Mouse (Mus musculus): ENCODE data around the gene Tspan18. TPM values are rescaled to one million over a fixed set of nuclear protein-coding genes. Genes with fewer than 3 reads are reported as not detected.

Tspan18 gene
- polyA plus RNA-seq, 1 experiment = 10.6 TPM

- no peaks in the 10 kb centered on the region for H3K4me1 ChIP-seq (ENCODE audit: control insufficient read depth, insufficient read depth, insufficient read length)
- 73% methylated on average over 9 of the region's 9 CpGs for WGBS
- TF ChIP-seq CTCF (IDR thresholded peaks at IDR 0.05; ENCODE audit: extremely low read depth, insufficient read depth, insufficient read length, insufficient replicate concordance) (no peak), POLR2A (IDR thresholded peaks at IDR 0.05; ENCODE audit: low read depth, low read length) (no peak)
- no peak overlapping the region for H3K4me3 ChIP-seq (ENCODE audit: extremely low read depth, insufficient read depth, insufficient read length)
- DNase-seq (ENCODE audit: low read depth in 1 of 2, low spot score in 2 of 2) = no peak
- H3K27me3 ChIP-seq (ENCODE audit: control insufficient read depth, insufficient read depth, low read length) = no peaks in the 10 kb centered on the region
- H3K36me3 ChIP-seq (ENCODE audit: control insufficient read depth, insufficient read depth, low read length) = no peaks in the 10 kb centered on the region
- no peak overlapping the region for H3K27ac ChIP-seq (ENCODE audit: insufficient read depth, low read length)
These were observed 81.9 kb downstream of the Tspan18 start for GRCm38 (mm10) chr2:93252356-93252755.

GRCm38 (mm10) chr2:93250611-93251010 is 83.7 kb downstream of the Tspan18 start:
- TF ChIP-seq POLR2A (IDR thresholded peaks at IDR 0.05; ENCODE audit: low read depth, low read length) (no peak), CTCF (IDR thresholded peaks at IDR 0.05; ENCODE audit: extremely low read depth, insufficient read depth, insufficient read length, insufficient replicate concordance) (no peak)
- Histone ChIP-seq H3K36me3 (ENCODE audit: control insufficient read depth, insufficient read depth, low read length) (no peaks in the 10 kb centered on the region), H3K4me1 (ENCODE audit: control insufficient read depth, insufficient read depth, insufficient read length) (no peaks in the 10 kb centered on the region), H3K27me3 (ENCODE audit: control insufficient read depth, insufficient read depth, low read length) (no peaks in the 10 kb centered on the region), H3K27ac (ENCODE audit: insufficient read depth, low read length) (no peak overlapping the region), H3K4me3 (ENCODE audit: extremely low read depth, insufficient read depth, insufficient read length) (no peak overlapping the region)
- DNase-seq (ENCODE audit: low read depth in 1 of 2, low spot score in 2 of 2) = no peak
- 92% methylated on average over 7 of the region's 7 CpGs for WGBS

DNA sequence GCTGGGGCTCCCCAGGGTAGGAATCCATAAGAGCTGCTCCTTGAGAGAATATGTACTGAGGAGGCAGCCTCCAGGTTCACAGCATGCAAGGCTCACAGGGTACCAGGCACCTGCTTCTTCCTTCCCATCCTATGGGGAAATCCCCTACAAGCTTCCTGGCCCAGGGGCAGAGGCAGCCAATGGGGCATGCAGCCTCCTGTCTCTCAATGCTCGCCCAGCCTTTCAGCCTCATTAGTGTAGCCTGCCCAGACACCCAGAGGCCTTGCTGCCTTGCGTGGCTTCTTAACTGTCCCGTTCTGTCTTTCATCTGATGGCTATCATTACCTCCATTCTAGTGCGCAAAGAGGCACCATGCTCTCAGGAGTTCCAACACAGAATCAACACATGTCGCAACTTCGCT is 85.2 kb downstream of the Tspan18 start:
- Histone ChIP-seq H3K27ac (ENCODE audit: insufficient read depth, low read length) (no peak overlapping the region), H3K4me3 (ENCODE audit: extremely low read depth, insufficient read depth, insufficient read length) (no peak overlapping the region), H3K36me3 (ENCODE audit: control insufficient read depth, insufficient read depth, low read length) (no peaks in the 10 kb centered on the region), H3K27me3 (ENCODE audit: control insufficient read depth, insufficient read depth, low read length) (no peaks in the 10 kb centered on the region), H3K4me1 (ENCODE audit: control insufficient read depth, insufficient read depth, insufficient read length) (no peaks in the 10 kb centered on the region)
- no peak for DNase-seq (ENCODE audit: low read depth in 1 of 2, low spot score in 2 of 2)
- WGBS = 74% methylated on average over 6 of the region's 6 CpGs
- TF ChIP-seq POLR2A (IDR thresholded peaks at IDR 0.05; ENCODE audit: low read depth, low read length) = no peak
- TF ChIP-seq CTCF (IDR thresholded peaks at IDR 0.05; ENCODE audit: extremely low read depth, insufficient read depth, insufficient read length, insufficient replicate concordance) = no peak

GRCm38 (mm10) chr2:93244090-93244443 is 90.2 kb downstream of the Tspan18 start:
- H3K27me3 ChIP-seq (ENCODE audit: control insufficient read depth, insufficient read depth, low read length) = no peaks in the 10 kb centered on the region
- H3K4me3 ChIP-seq (ENCODE audit: extremely low read depth, insufficient read depth, insufficient read length) = no peak overlapping the region
- DNase-seq (ENCODE audit: low read depth in 1 of 2, low spot score in 2 of 2) = no peak
- H3K27ac ChIP-seq (ENCODE audit: insufficient read depth, low read length) = no peak overlapping the region
- H3K4me1 ChIP-seq (ENCODE audit: control insufficient read depth, insufficient read depth, insufficient read length) = no peaks in the 10 kb centered on the region
- TF ChIP-seq CTCF (IDR thresholded peaks at IDR 0.05; ENCODE audit: extremely low read depth, insufficient read depth, insufficient read length, insufficient replicate concordance) (no peak), POLR2A (IDR thresholded peaks at IDR 0.05; ENCODE audit: low read depth, low read length) (no peak)
- H3K36me3 ChIP-seq (ENCODE audit: control insufficient read depth, insufficient read depth, low read length) = no peaks in the 10 kb centered on the region
- 83% methylated on average over 8 of the region's 8 CpGs for WGBS

DNA sequence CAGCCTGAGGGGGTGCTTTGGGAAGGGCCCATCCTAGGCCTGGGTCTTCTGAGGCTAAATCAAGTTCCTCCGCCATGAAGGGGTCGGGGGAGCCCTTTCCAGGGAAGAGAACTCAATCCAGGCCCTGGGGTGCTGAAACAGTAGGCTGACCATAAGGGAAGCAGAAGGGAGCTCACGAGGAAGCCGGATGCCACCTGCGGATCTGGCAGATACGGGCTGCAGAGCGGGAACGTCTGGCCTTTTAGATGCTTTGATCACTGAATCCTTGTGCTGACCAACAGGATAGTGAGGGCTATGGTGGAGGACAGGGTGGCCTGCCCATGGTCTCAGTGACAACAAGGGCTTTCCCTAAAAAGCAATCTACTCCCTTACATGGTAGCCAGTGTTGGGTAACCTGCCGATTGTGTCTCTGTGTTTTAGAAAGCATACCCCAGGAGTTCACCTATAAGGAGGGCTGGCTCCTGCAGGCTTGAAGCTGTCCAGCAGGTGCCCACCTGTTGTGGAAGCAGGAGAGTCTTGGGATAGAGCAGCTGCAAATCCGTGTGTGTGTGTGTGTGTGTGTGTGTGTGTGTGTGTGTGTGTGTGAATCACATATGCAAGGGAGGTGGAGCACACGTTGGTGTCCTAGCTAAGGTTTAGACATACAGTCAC is 90.7 kb downstream of the Tspan18 start:
- Histone ChIP-seq H3K4me3 (ENCODE audit: extremely low read depth, insufficient read depth, insufficient read length) (no peak overlapping the region), H3K4me1 (ENCODE audit: control insufficient read depth, insufficient read depth, insufficient read length) (no peaks in the 10 kb centered on the region), H3K27ac (ENCODE audit: insufficient read depth, low read length) (no peak overlapping the region), H3K27me3 (ENCODE audit: control insufficient read depth, insufficient read depth, low read length) (no peaks in the 10 kb centered on the region), H3K36me3 (ENCODE audit: control insufficient read depth, insufficient read depth, low read length) (no peaks in the 10 kb centered on the region)
- no peak for DNase-seq (ENCODE audit: low read depth in 1 of 2, low spot score in 2 of 2)
- no peak for TF ChIP-seq POLR2A (IDR thresholded peaks at IDR 0.05; ENCODE audit: low read depth, low read length)
- no peak for TF ChIP-seq CTCF (IDR thresholded peaks at IDR 0.05; ENCODE audit: extremely low read depth, insufficient read depth, insufficient read length, insufficient replicate concordance)
- 90% methylated on average over 11 of the region's 11 CpGs for WGBS

GRCm38 (mm10) chr2:93242166-93242565 is 92.1 kb downstream of the Tspan18 start:
- Histone ChIP-seq H3K36me3 (ENCODE audit: control insufficient read depth, insufficient read depth, low read length) (no peaks in the 10 kb centered on the region), H3K4me3 (ENCODE audit: extremely low read depth, insufficient read depth, insufficient read length) (no peak overlapping the region), H3K4me1 (ENCODE audit: control insufficient read depth, insufficient read depth, insufficient read length) (no peaks in the 10 kb centered on the region), H3K27me3 (ENCODE audit: control insufficient read depth, insufficient read depth, low read length) (no peaks in the 10 kb centered on the region), H3K27ac (ENCODE audit: insufficient read depth, low read length) (no peak overlapping the region)
- 87% methylated on average over 5 of the region's 5 CpGs for WGBS
- no peak for DNase-seq (ENCODE audit: low read depth in 1 of 2, low spot score in 2 of 2)
- no peak for TF ChIP-seq POLR2A (IDR thresholded peaks at IDR 0.05; ENCODE audit: low read depth, low read length)
- no peak for TF ChIP-seq CTCF (IDR thresholded peaks at IDR 0.05; ENCODE audit: extremely low read depth, insufficient read depth, insufficient read length, insufficient replicate concordance)

DNA sequence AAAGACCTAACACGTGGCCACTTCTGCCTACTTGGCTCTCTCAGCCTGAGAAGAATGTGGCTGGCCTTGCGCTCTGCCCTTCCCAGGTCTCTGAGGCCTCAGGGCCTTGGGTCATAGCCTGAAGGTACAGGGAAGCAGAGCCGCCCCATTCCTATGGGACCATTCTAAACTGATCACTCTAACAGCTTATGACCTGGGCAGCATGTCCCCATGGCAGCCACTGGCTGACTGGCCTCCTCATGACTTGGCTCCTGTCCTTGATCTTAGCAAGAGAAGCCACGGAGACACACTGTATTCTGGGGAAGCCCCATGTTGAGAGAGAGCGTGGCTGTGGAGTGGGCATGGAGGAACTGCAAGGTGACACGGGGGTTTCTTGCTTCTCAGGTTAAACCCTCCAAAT is 95.4 kb downstream of the Tspan18 start:
- Histone ChIP-seq H3K27me3 (ENCODE audit: control insufficient read depth, insufficient read depth, low read length) (no peaks in the 10 kb centered on the region), H3K27ac (ENCODE audit: insufficient read depth, low read length) (no peak overlapping the region), H3K4me1 (ENCODE audit: control insufficient read depth, insufficient read depth, insufficient read length) (no peaks in the 10 kb centered on the region), H3K4me3 (ENCODE audit: extremely low read depth, insufficient read depth, insufficient read length) (no peak overlapping the region), H3K36me3 (ENCODE audit: control insufficient read depth, insufficient read depth, low read length) (no peaks in the 10 kb centered on the region)
- TF ChIP-seq CTCF (IDR thresholded peaks at IDR 0.05; ENCODE audit: extremely low read depth, insufficient read depth, insufficient read length, insufficient replicate concordance) (no peak), POLR2A (IDR thresholded peaks at IDR 0.05; ENCODE audit: low read depth, low read length) (no peak)
- DNase-seq (ENCODE audit: low read depth in 1 of 2, low spot score in 2 of 2) = no peak
- 77% methylated on average over 6 of the region's 6 CpGs for WGBS
